Mouse (Mus musculus) neural tube, embryonic 12.5 days (tissue): ENCODE measurements around the gene Gm20388. TPM values are rescaled to one million over a fixed set of nuclear protein-coding genes. Genes with fewer than 3 reads are reported as not detected.
A peak's percentile ranks its signal among the peaks of the same experiment; 100 is the strongest.

Experiments
- ATAC-seq: fragments of 200-750 bp; cut with Nextera tagmentation; 2 replicates; pipeline ENCODE4 v1.8.0; 2017; ENCODE audit warnings: low read depth, mild to moderate bottlenecking, moderate TSS enrichment, moderate library complexity; ENCODE audit not compliant: low FRiP score
- H3K27ac ChIP-seq: fragments of 300-500 bp; sonication (generic); 2 replicates; pipeline ENCODE4 v1.5.1; 2016
- H3K27me3 ChIP-seq: fragments of 300-500 bp; sonication (generic); replicated peaks from 2 replicates; pipeline ENCODE4 v1.6.1; 2016; ENCODE audit warnings: mild to moderate bottlenecking
- H3K36me3 ChIP-seq: fragments of 300-500 bp; sonication (generic); 2 replicates; pipeline ENCODE4 v1.6.1; 2016; ENCODE audit warnings: mild to moderate bottlenecking
- H3K4me1 ChIP-seq: fragments of 300-500 bp; sonication (generic); 2 replicates; pipeline ENCODE4 v1.6.1; 2016
- H3K4me2 ChIP-seq: fragments of 300-500 bp; sonication (generic); replicated peaks from 2 replicates; pipeline ENCODE4 v1.6.1; 2016; ENCODE audit warnings: mild to moderate bottlenecking
- H3K4me3 ChIP-seq: fragments of 300-500 bp; sonication (generic); 2 replicates; pipeline ENCODE4 v1.5.1; 2016
- H3K9ac ChIP-seq: fragments of 300-500 bp; sonication (generic); 2 replicates; pipeline ENCODE4 v1.6.1; 2016; ENCODE audit warnings: mild to moderate bottlenecking
- H3K9me3 ChIP-seq: fragments of 300-500 bp; sonication (generic); 2 replicates; pipeline ENCODE4 v1.6.1; 2016; ENCODE audit warnings: mild to moderate bottlenecking
- WGBS: fragments of 180-500 bp; shearing (Covaris S2); methylation state at CpG from one replicate; pipeline ENCODE4 v1.1.7; 2016; 5-methylcytosine and 5-hydroxymethylcytosine counted together
- polyA plus RNA-seq: library from polyadenylated mRNA; unstranded; fragments of >200 nt; fragmentation: Nextera tagmentation; extraction: Ambion mirVana; gene quantifications from 2 replicates; pipeline ENCODE4 v1.2.1, GENCODE M21; 2016

Gm20388 gene
- polyA plus RNA-seq, 1 experiment from 2014 or later: not detected

- Histone ChIP-seq H3K27ac (no peak overlapping the region), H3K4me2 (0 out of 2 replicates have a peak overlapping the region, but pooled peaks have one; percentile 24), H3K4me3 (no peak overlapping the region), H3K4me1 (peaks cover 12% of the 10 kb centered on the region), H3K36me3 (no peaks in the 10 kb centered on the region), H3K27me3 (no peaks in the 10 kb centered on the region), H3K9ac (no peak overlapping the region), H3K9me3 (no peaks in the 10 kb centered on the region)
- ATAC-seq: no peak; the same call in 1 of the 2 replicates
- WGBS: 67% methylated on average over 6 of the region's 6 CpGs
Observed at GRCm38 (mm10) chr8:124099623-124099965, 4189.0 kb downstream of the Gm20388 start.

- no peaks in the 10 kb centered on the region for H3K27me3 ChIP-seq
- ATAC-seq: no peak
- H3K4me2 ChIP-seq: no peak overlapping the region
- no peak overlapping the region for H3K4me3 ChIP-seq
- H3K36me3 ChIP-seq: no peaks in the 10 kb centered on the region
- no peak overlapping the region for H3K27ac ChIP-seq
- no peaks in the 10 kb centered on the region for H3K4me1 ChIP-seq
- H3K9me3 ChIP-seq: no peaks in the 10 kb centered on the region
- H3K9ac ChIP-seq: no peak overlapping the region
- 84% methylated on average over 6 of the region's 6 CpGs for WGBS
Observed at GRCm38 (mm10) chr8:124105869-124106268, 4195.2 kb downstream of the Gm20388 start.

- Histone ChIP-seq H3K27me3 (no peaks in the 10 kb centered on the region), H3K27ac (no peak overlapping the region), H3K4me1 (no peaks in the 10 kb centered on the region), H3K4me3 (no peak overlapping the region), H3K9ac (no peak overlapping the region), H3K4me2 (no peak overlapping the region), H3K9me3 (no peaks in the 10 kb centered on the region), H3K36me3 (no peaks in the 10 kb centered on the region)
- 88% methylated on average over 7 of the region's 7 CpGs for WGBS
- no peak for ATAC-seq
Observed at GRCm38 (mm10) chr8:124106328-124107195, 4195.9 kb downstream of the Gm20388 start.

GRCm38 (mm10) chr8:124113108-124113507, 4202.5 kb downstream of the Gm20388 start:
- H3K27me3 ChIP-seq: no peaks in the 10 kb centered on the region
- no peak overlapping the region for H3K9ac ChIP-seq
- no peaks in the 10 kb centered on the region for H3K9me3 ChIP-seq
- no peak overlapping the region for H3K4me2 ChIP-seq
- no peaks in the 10 kb centered on the region for H3K4me1 ChIP-seq
- no peaks in the 10 kb centered on the region for H3K36me3 ChIP-seq
- 82% methylated on average over 10 of the region's 10 CpGs for WGBS
- no peak for ATAC-seq
- H3K27ac ChIP-seq: no peak overlapping the region
- H3K4me3 ChIP-seq: no peak overlapping the region

GRCm38 (mm10) chr8:124125241-124125640, 4214.6 kb downstream of the Gm20388 start:
- Histone ChIP-seq H3K36me3 (no peaks in the 10 kb centered on the region), H3K4me3 (no peak overlapping the region), H3K4me2 (no peak overlapping the region), H3K9ac (no peak overlapping the region), H3K9me3 (peaks cover 5% of the 10 kb centered on the region; the same call in 1 of the 2 replicates), H3K4me1 (no peaks in the 10 kb centered on the region), H3K27me3 (no peaks in the 10 kb centered on the region), H3K27ac (no peak overlapping the region)
- 95% methylated on average over 20 of the region's 20 CpGs for WGBS
- no peak for ATAC-seq

GRCm38 (mm10) chr8:124137261-124137660, 4226.6 kb downstream of the Gm20388 start:
- no peak overlapping the region for H3K4me2 ChIP-seq
- no peaks in the 10 kb centered on the region for H3K36me3 ChIP-seq
- WGBS: 78% methylated on average over 5 of the region's 5 CpGs
- peaks cover 20% of the 10 kb centered on the region for H3K4me1 ChIP-seq
- no peak overlapping the region for H3K4me3 ChIP-seq
- no peak for ATAC-seq
- no peaks in the 10 kb centered on the region for H3K27me3 ChIP-seq
- H3K27ac ChIP-seq: no peak overlapping the region
- no peak overlapping the region for H3K9ac ChIP-seq
- no peaks in the 10 kb centered on the region for H3K9me3 ChIP-seq

GRCm38 (mm10) chr8:124140211-124140790, 4229.7 kb downstream of the Gm20388 start:
- WGBS: 56% methylated on average over 11 of the region's 11 CpGs
- H3K4me1 ChIP-seq: peaks cover 20% of the 10 kb centered on the region
- peak overlapping the region; percentile 67; the same call in 1 of the 2 replicates for H3K27ac ChIP-seq
- H3K9me3 ChIP-seq: no peaks in the 10 kb centered on the region
- H3K4me2 ChIP-seq: peak overlapping the region; percentile 23
- H3K4me3 ChIP-seq: no peak overlapping the region
- no peaks in the 10 kb centered on the region for H3K36me3 ChIP-seq
- H3K9ac ChIP-seq: no peak overlapping the region
- H3K27me3 ChIP-seq: no peaks in the 10 kb centered on the region
- peak; percentile 67 for ATAC-seq

GRCm38 (mm10) chr8:124140868-124141431, 4230.3 kb downstream of the Gm20388 start:
- H3K4me2 ChIP-seq: peak overlapping the region; percentile 23
- no peaks in the 10 kb centered on the region for H3K27me3 ChIP-seq
- no peak overlapping the region for H3K9ac ChIP-seq
- ATAC-seq: peak; percentile 78
- H3K4me3 ChIP-seq: no peak overlapping the region
- peaks cover 20% of the 10 kb centered on the region for H3K4me1 ChIP-seq
- H3K36me3 ChIP-seq: no peaks in the 10 kb centered on the region
- no peaks in the 10 kb centered on the region for H3K9me3 ChIP-seq
- 29% methylated on average over 20 of the region's 20 CpGs for WGBS
- peak overlapping the region; percentile 67; the same call in 1 of the 2 replicates for H3K27ac ChIP-seq

GRCm38 (mm10) chr8:124141681-124142391, 4231.2 kb downstream of the Gm20388 start:
- Histone ChIP-seq H3K9me3 (no peaks in the 10 kb centered on the region), H3K36me3 (no peaks in the 10 kb centered on the region), H3K4me2 (no peak overlapping the region), H3K27me3 (no peaks in the 10 kb centered on the region), H3K9ac (no peak overlapping the region), H3K4me3 (no peak overlapping the region), H3K4me1 (peaks cover 20% of the 10 kb centered on the region), H3K27ac (no peak overlapping the region)
- WGBS: 71% methylated on average over 9 of the region's 9 CpGs
- ATAC-seq: no peak

GRCm38 (mm10) chr8:124143003-124143402, 4232.4 kb downstream of the Gm20388 start:
- no peak overlapping the region for H3K4me3 ChIP-seq
- ATAC-seq: no peak
- H3K36me3 ChIP-seq: no peaks in the 10 kb centered on the region
- H3K27me3 ChIP-seq: no peaks in the 10 kb centered on the region
- no peak overlapping the region for H3K9ac ChIP-seq
- H3K4me2 ChIP-seq: no peak overlapping the region
- 48% methylated on average over 5 of the region's 5 CpGs for WGBS
- H3K4me1 ChIP-seq: peaks cover 20% of the 10 kb centered on the region
- H3K27ac ChIP-seq: no peak overlapping the region
- no peaks in the 10 kb centered on the region for H3K9me3 ChIP-seq

- 86% methylated on average over 16 of the region's 16 CpGs for WGBS
- ATAC-seq: no peak
- H3K4me1 ChIP-seq: peaks cover 20% of the 10 kb centered on the region
- H3K9ac ChIP-seq: no peak overlapping the region
- no peak overlapping the region for H3K4me3 ChIP-seq
- H3K36me3 ChIP-seq: no peaks in the 10 kb centered on the region
- H3K27ac ChIP-seq: no peak overlapping the region
- no peaks in the 10 kb centered on the region for H3K9me3 ChIP-seq
- no peaks in the 10 kb centered on the region for H3K27me3 ChIP-seq
- H3K4me2 ChIP-seq: no peak overlapping the region
Observed at GRCm38 (mm10) chr8:124143871-124144618, 4233.4 kb downstream of the Gm20388 start.
